Mouse (Mus musculus): ENCODE data around the gene Vezt. TPM values are rescaled to one million over a fixed set of nuclear protein-coding genes. Genes with fewer than 3 reads are reported as not detected.

The Vezt gene
- polyA plus RNA-seq, 1 experiment: 10.2 TPM

GRCm38 (mm10) chr10:93924666-93925065 is 111.0 kb downstream of the Vezt start:
- no peaks in the 10 kb centered on the region for H3K79me3 ChIP-seq (ENCODE audit: low read depth)
- no peak overlapping the region for H3ac ChIP-seq (ENCODE audit: control insufficient read depth, insufficient read length, low read depth)
- H3K4me3 ChIP-seq (ENCODE audit: insufficient read depth, poor library complexity, severe bottlenecking): no peak overlapping the region
- no peaks in the 10 kb centered on the region for H3K79me2 ChIP-seq (ENCODE audit: control insufficient read depth, insufficient read depth)
- no peak for TF ChIP-seq CEBPB (IDR thresholded peaks at IDR 0.05; ENCODE audit: low read depth)
- TF ChIP-seq MYOG (IDR thresholded peaks at IDR 0.05; ENCODE audit: control insufficient read depth, extremely low read depth, insufficient read length): no peak
- TF ChIP-seq MYOD1 (IDR thresholded peaks at IDR 0.05; ENCODE audit: control insufficient read depth, insufficient read length, low read depth): no peak
- TF ChIP-seq FOSL1 (IDR thresholded peaks at IDR 0.05; ENCODE audit: insufficient read depth, low read length, poor library complexity, severe bottlenecking): no peak
- TF ChIP-seq MAX (IDR thresholded peaks at IDR 0.05): no peak
- TF ChIP-seq USF1 (IDR thresholded peaks at IDR 0.05; ENCODE audit: low read depth): no peak
- TF ChIP-seq CTCF (IDR thresholded peaks at IDR 0.05; ENCODE audit: control insufficient read depth, insufficient read depth, insufficient read length): no peak
- no peaks in the 10 kb centered on the region for H3K27me3 ChIP-seq (ENCODE audit: control insufficient read depth, insufficient read depth, insufficient read length)
- no peaks in the 10 kb centered on the region for H3K36me3 ChIP-seq (ENCODE audit: control insufficient read depth, insufficient read depth)

- H3K27me3 ChIP-seq (ENCODE audit: control insufficient read depth, insufficient read depth, insufficient read length): no peaks in the 10 kb centered on the region
- H3ac ChIP-seq (ENCODE audit: control insufficient read depth, insufficient read length, low read depth): no peak overlapping the region
- no peak overlapping the region for H3K4me3 ChIP-seq (ENCODE audit: insufficient read depth, poor library complexity, severe bottlenecking)
- H3K36me3 ChIP-seq (ENCODE audit: control insufficient read depth, insufficient read depth): no peaks in the 10 kb centered on the region
- no peaks in the 10 kb centered on the region for H3K79me2 ChIP-seq (ENCODE audit: control insufficient read depth, insufficient read depth)
- H3K79me3 ChIP-seq (ENCODE audit: low read depth): no peaks in the 10 kb centered on the region
- TF ChIP-seq MAX (IDR thresholded peaks at IDR 0.05): no peak
- TF ChIP-seq MYOG (IDR thresholded peaks at IDR 0.05; ENCODE audit: control insufficient read depth, extremely low read depth, insufficient read length): no peak
- no peak for TF ChIP-seq MYOD1 (IDR thresholded peaks at IDR 0.05; ENCODE audit: control insufficient read depth, insufficient read length, low read depth)
- TF ChIP-seq CEBPB (IDR thresholded peaks at IDR 0.05; ENCODE audit: low read depth): no peak
- TF ChIP-seq CTCF (IDR thresholded peaks at IDR 0.05; ENCODE audit: control insufficient read depth, insufficient read depth, insufficient read length): no peak
- TF ChIP-seq USF1 (IDR thresholded peaks at IDR 0.05; ENCODE audit: low read depth): no peak
- TF ChIP-seq FOSL1 (IDR thresholded peaks at IDR 0.05; ENCODE audit: insufficient read depth, low read length, poor library complexity, severe bottlenecking): no peak
Observed at GRCm38 (mm10) chr10:93921160-93921559, 114.5 kb downstream of the Vezt start.

GRCm38 (mm10) chr10:93919227-93919626 is 116.4 kb downstream of the Vezt start:
- Histone ChIP-seq H3K27me3 (ENCODE audit: control insufficient read depth, insufficient read depth, insufficient read length) (no peaks in the 10 kb centered on the region), H3ac (ENCODE audit: control insufficient read depth, insufficient read length, low read depth) (no peak overlapping the region), H3K79me3 (ENCODE audit: low read depth) (no peaks in the 10 kb centered on the region), H3K36me3 (ENCODE audit: control insufficient read depth, insufficient read depth) (no peaks in the 10 kb centered on the region), H3K4me3 (ENCODE audit: insufficient read depth, poor library complexity, severe bottlenecking) (no peak overlapping the region), H3K79me2 (ENCODE audit: control insufficient read depth, insufficient read depth) (no peaks in the 10 kb centered on the region)
- no peak for TF ChIP-seq MYOG (IDR thresholded peaks at IDR 0.05; ENCODE audit: control insufficient read depth, extremely low read depth, insufficient read length)
- TF ChIP-seq MAX (IDR thresholded peaks at IDR 0.05): no peak
- TF ChIP-seq MYOD1 (IDR thresholded peaks at IDR 0.05; ENCODE audit: control insufficient read depth, insufficient read length, low read depth): no peak
- no peak for TF ChIP-seq CTCF (IDR thresholded peaks at IDR 0.05; ENCODE audit: control insufficient read depth, insufficient read depth, insufficient read length)
- TF ChIP-seq CEBPB (IDR thresholded peaks at IDR 0.05; ENCODE audit: low read depth): no peak
- no peak for TF ChIP-seq FOSL1 (IDR thresholded peaks at IDR 0.05; ENCODE audit: insufficient read depth, low read length, poor library complexity, severe bottlenecking)
- no peak for TF ChIP-seq USF1 (IDR thresholded peaks at IDR 0.05; ENCODE audit: low read depth)

- no peak for TF ChIP-seq USF1 (IDR thresholded peaks at IDR 0.05; ENCODE audit: low read depth)
- no peak for TF ChIP-seq FOSL1 (IDR thresholded peaks at IDR 0.05; ENCODE audit: insufficient read depth, low read length, poor library complexity, severe bottlenecking)
- no peak for TF ChIP-seq CEBPB (IDR thresholded peaks at IDR 0.05; ENCODE audit: low read depth)
- TF ChIP-seq CTCF (IDR thresholded peaks at IDR 0.05; ENCODE audit: control insufficient read depth, insufficient read depth, insufficient read length): no peak
- TF ChIP-seq MYOG (IDR thresholded peaks at IDR 0.05; ENCODE audit: control insufficient read depth, extremely low read depth, insufficient read length): no peak
- no peak for TF ChIP-seq MAX (IDR thresholded peaks at IDR 0.05)
- no peak for TF ChIP-seq MYOD1 (IDR thresholded peaks at IDR 0.05; ENCODE audit: control insufficient read depth, insufficient read length, low read depth)
- Histone ChIP-seq H3ac (ENCODE audit: control insufficient read depth, insufficient read length, low read depth) (no peak overlapping the region), H3K79me2 (ENCODE audit: control insufficient read depth, insufficient read depth) (no peaks in the 10 kb centered on the region), H3K79me3 (ENCODE audit: low read depth) (no peaks in the 10 kb centered on the region), H3K4me3 (ENCODE audit: insufficient read depth, poor library complexity, severe bottlenecking) (no peak overlapping the region), H3K27me3 (ENCODE audit: control insufficient read depth, insufficient read depth, insufficient read length) (no peaks in the 10 kb centered on the region), H3K36me3 (ENCODE audit: control insufficient read depth, insufficient read depth) (no peaks in the 10 kb centered on the region)
Observed at GRCm38 (mm10) chr10:93918701-93919100, 116.9 kb downstream of the Vezt start.

- TF ChIP-seq CTCF (IDR thresholded peaks at IDR 0.05; ENCODE audit: control insufficient read depth, insufficient read depth, insufficient read length) (no peak), MYOD1 (IDR thresholded peaks at IDR 0.05; ENCODE audit: control insufficient read depth, insufficient read length, low read depth) (no peak), FOSL1 (IDR thresholded peaks at IDR 0.05; ENCODE audit: insufficient read depth, low read length, poor library complexity, severe bottlenecking) (no peak), USF1 (IDR thresholded peaks at IDR 0.05; ENCODE audit: low read depth) (no peak), MYOG (IDR thresholded peaks at IDR 0.05; ENCODE audit: control insufficient read depth, extremely low read depth, insufficient read length) (no peak), MAX (IDR thresholded peaks at IDR 0.05) (no peak), CEBPB (IDR thresholded peaks at IDR 0.05; ENCODE audit: low read depth) (no peak)
- Histone ChIP-seq H3K4me3 (ENCODE audit: insufficient read depth, poor library complexity, severe bottlenecking) (no peak overlapping the region), H3ac (ENCODE audit: control insufficient read depth, insufficient read length, low read depth) (no peak overlapping the region)
Observed at GRCm38 (mm10) chr10:93918087-93918486, 117.5 kb downstream of the Vezt start.

GRCm38 (mm10) chr10:93916778-93917177 is 118.8 kb downstream of the Vezt start:
- TF ChIP-seq CTCF (IDR thresholded peaks at IDR 0.05; ENCODE audit: control insufficient read depth, insufficient read depth, insufficient read length) (no peak), MAX (IDR thresholded peaks at IDR 0.05) (no peak), USF1 (IDR thresholded peaks at IDR 0.05; ENCODE audit: low read depth) (no peak), CEBPB (IDR thresholded peaks at IDR 0.05; ENCODE audit: low read depth) (no peak), MYOG (IDR thresholded peaks at IDR 0.05; ENCODE audit: control insufficient read depth, extremely low read depth, insufficient read length) (no peak), MYOD1 (IDR thresholded peaks at IDR 0.05; ENCODE audit: control insufficient read depth, insufficient read length, low read depth) (no peak), FOSL1 (IDR thresholded peaks at IDR 0.05; ENCODE audit: insufficient read depth, low read length, poor library complexity, severe bottlenecking) (no peak)
- Histone ChIP-seq H3ac (ENCODE audit: control insufficient read depth, insufficient read length, low read depth) (no peak overlapping the region), H3K4me3 (ENCODE audit: insufficient read depth, poor library complexity, severe bottlenecking) (no peak overlapping the region), H3K36me3 (ENCODE audit: control insufficient read depth, insufficient read depth) (no peaks in the 10 kb centered on the region), H3K79me3 (ENCODE audit: low read depth) (no peaks in the 10 kb centered on the region), H3K27me3 (ENCODE audit: control insufficient read depth, insufficient read depth, insufficient read length) (no peaks in the 10 kb centered on the region), H3K79me2 (ENCODE audit: control insufficient read depth, insufficient read depth) (no peaks in the 10 kb centered on the region)

More at GRCm38 (mm10) chr10:93918087-93918486, 117.5 kb downstream of the Vezt start:
- no peaks in the 10 kb centered on the region for H3K36me3 ChIP-seq (ENCODE audit: control insufficient read depth, insufficient read depth)
- H3K27me3 ChIP-seq (ENCODE audit: control insufficient read depth, insufficient read depth, insufficient read length): no peaks in the 10 kb centered on the region
- no peaks in the 10 kb centered on the region for H3K79me3 ChIP-seq (ENCODE audit: low read depth)
- no peaks in the 10 kb centered on the region for H3K79me2 ChIP-seq (ENCODE audit: control insufficient read depth, insufficient read depth)
